Mouse (Mus musculus): ENCODE results near the gene Decr2.

GRCm38 (mm10) chr17:26101478-26101877 lies 11.3 kb upstream of the Decr2 start:
- TF ChIP-seq CTCF (conservative IDR thresholded peaks at IDR 0.05 in 1 of 2, IDR thresholded peaks at IDR 0.05 in 1 of 2; ENCODE audit: low read depth in 2 of 2, low read length in 2 of 2) (no peak), EP300 (IDR thresholded peaks at IDR 0.05; ENCODE audit: low read length) (no peak), E2F4 (IDR thresholded peaks at IDR 0.05; ENCODE audit: insufficient replicate concordance, low read depth, low read length) (no peak), CHD2 (IDR thresholded peaks at IDR 0.05; ENCODE audit: low read length) (no peak), ELF1 (IDR thresholded peaks at IDR 0.05; ENCODE audit: low read depth, low read length) (no peak), POLR2A (IDR thresholded peaks at IDR 0.05; ENCODE audit: low read depth, low read length) (no peak), ZC3H11A (IDR thresholded peaks at IDR 0.05; ENCODE audit: low read depth, low read length) (no peak), MAFK (IDR thresholded peaks at IDR 0.05; ENCODE audit: insufficient replicate concordance, low read length) (no peak), SMC3 (IDR thresholded peaks at IDR 0.05; ENCODE audit: low read depth, low read length) (no peak), USF1 (IDR thresholded peaks at IDR 0.05; ENCODE audit: low read depth, low read length) (no peak), SIN3A (IDR thresholded peaks at IDR 0.05; ENCODE audit: low read length) (no peak), ZMIZ1 (IDR thresholded peaks at IDR 0.05; ENCODE audit: low read depth, low read length) (no peak)

All from CH12.LX (cell line).